Mouse (Mus musculus) mature B cell (primary cell): Measurements from ENCODE around the gene Gm19965.

Experiments
- in situ Hi-C: fragments of 300-500 bp; cut with MboI; formaldehyde crosslinking; loops from 2 replicates; pipeline ENCODE4 v1.14.3; 2019

Gene Gm19965

GRCm38 (mm10) chr1:116802683-116803082 lies at the start of gene Gm19965:
TSS of gene Gm19965 (plus strand) at chr1:116802983.
- in situ Hi-C loops, result no loop called here

- in situ Hi-C loops, result no loop called here
Measured at GRCm38 (mm10) chr1:116782471-116782989, 20.3 kb upstream of the Gm19965 start.
